Mouse (Mus musculus) kidney, postnatal 36 days (tissue): ENCODE data around the gene Dock2.
"Not testable (repeated sequence)": the region's sequence is repeated elsewhere in the genome, so short reads cannot be mapped to it uniquely, and the experiment has no call there.

Experiments used
- DNase-seq, 2 experiments: peaks; one replicate each; pipeline ENCODE4 v3.0.0; 2021 to 2022; ENCODE audit warnings: mixed read lengths in 2 of 2

Dock2 gene

GRCm38 (mm10) chr11:34276363-34277046, 507.2 kb downstream of the Dock2 start:
- no peak for DNase-seq

GRCm38 (mm10) chr11:34275941-34276340, 507.8 kb downstream of the Dock2 start:
- DNase-seq = peak in 1 of 2 experiments; percentile 8

DNA sequence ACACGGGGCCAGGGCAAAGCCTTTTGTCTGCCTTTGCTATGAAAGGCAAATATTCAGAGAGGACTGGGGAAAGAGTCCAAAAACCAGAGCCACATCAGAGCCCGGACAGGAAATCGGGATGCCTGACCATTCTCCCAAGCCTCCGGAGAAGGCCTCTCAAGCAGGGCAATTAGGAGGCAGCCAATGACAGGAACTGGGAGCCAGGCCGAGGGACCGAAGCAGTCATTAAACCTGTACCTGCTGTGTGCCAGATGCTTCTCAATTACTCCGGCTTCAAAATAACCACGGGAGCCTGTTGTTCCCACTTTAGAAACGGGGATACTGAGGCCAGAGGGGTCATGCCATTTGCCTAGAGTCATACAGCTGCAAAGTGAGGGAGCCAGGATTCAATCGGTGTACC, 511.7 kb downstream of the Dock2 start:
- DNase-seq = no peak

DNA sequence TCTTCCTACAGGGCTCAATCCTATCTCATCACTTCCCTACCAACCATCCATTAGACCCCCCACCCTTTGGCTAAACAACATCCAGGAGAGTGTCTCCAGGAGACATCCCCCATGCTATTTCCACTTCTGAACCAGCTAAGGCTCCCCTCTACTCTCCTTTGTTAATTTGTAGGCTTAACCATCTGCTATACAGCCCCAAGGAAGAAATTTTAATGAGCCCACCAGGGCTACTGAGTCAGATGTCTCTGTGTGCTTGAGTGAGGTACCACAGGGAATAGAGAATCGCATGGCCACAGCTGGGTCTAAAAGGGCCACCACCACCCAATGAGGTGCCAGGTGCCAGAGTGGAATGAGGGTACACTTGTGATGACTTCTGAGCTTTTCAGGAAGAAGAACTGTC, 519.6 kb downstream of the Dock2 start:
- no peak for DNase-seq

GRCm38 (mm10) chr11:34258849-34259469, 524.7 kb downstream of the Dock2 start:
- DNase-seq = no peak

GRCm38 (mm10) chr11:34257548-34258189, 526.0 kb downstream of the Dock2 start:
- DNase-seq = no peak

GRCm38 (mm10) chr11:34242979-34243378, 540.7 kb downstream of the Dock2 start:
- no peak for DNase-seq

DNA sequence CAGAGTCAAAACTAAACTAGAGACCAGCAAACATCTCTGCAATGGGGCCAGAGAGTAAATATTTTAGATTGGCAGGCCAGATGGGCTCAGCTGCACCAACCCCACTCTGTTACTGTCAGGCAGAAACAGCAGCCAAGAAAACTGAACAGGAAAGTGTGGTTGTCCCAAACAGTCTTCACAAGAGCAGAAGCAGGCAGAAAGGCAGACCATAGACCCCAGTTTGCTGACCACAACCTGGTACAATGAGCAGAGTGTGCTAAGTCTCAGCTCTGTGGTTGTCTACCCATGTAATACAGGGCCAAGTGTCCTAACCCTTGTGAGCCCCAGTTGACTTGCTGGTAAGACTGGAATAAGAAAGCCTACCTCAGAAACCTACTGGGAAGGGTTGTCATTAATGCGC, 543.4 kb downstream of the Dock2 start:
- no peak for DNase-seq

- no peak for DNase-seq
Measured at GRCm38 (mm10) chr11:34239691-34240090, 544.0 kb downstream of the Dock2 start.

GRCm38 (mm10) chr11:34236885-34237284, 546.8 kb downstream of the Dock2 start:
- DNase-seq = no peak

DNA sequence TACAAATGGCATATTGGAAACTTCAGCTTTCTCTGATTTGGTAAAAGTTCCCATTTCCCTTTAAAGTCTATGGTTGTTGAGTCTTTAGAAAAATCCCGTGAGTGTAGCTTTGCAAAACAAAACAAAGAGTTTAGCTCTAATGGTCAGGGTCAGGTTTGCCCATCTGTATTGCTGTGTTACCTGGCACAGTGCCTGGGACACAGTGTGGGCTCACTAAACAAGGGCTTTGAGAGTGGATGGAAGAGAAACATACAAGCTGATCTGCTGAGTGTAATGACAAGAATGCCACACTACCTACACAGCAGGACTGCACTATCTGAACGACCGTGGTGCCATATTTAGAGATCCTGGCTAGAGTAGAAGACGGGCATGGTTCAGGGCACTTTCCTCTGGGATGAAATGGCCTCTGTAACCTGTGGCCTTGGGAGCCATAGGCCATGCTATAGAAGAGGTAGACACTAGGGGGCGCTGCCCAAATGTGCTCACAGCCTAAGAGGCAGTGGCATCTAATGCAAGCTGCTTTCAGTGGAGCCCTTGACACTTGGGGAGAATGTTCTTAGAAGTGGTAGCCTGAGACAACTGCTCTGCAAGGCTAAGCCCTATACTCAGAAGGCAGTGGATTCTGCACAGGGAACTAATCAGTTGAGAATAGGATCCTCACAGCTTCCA, 547.5 kb downstream of the Dock2 start:
- DNase-seq = peak in 1 of 2 experiments; percentile 53

GRCm38 (mm10) chr11:34228758-34229364, 554.8 kb downstream of the Dock2 start:
- DNase-seq = peak; percentile 42 to 78

- no peak for DNase-seq
Measured at GRCm38 (mm10) chr11:34227180-34227579, 556.5 kb downstream of the Dock2 start.

DNA sequence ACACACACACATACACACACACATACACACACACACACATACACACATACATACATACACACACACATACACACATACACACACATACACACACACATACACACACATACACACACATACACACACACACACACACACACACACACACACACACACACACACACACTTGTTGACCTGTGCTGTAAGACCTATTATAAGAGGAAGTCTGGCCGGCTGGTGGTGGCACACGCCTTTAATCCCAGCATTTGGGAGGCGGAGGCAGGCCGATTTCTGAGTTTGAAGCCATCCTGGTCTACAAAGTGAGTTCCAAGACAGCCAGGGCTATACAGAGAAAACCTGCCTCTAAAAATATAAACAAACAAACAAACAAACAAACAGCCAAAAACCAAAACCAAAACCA, 563.1 kb downstream of the Dock2 start:
- not testable (repeated sequence) for DNase-seq

DNA sequence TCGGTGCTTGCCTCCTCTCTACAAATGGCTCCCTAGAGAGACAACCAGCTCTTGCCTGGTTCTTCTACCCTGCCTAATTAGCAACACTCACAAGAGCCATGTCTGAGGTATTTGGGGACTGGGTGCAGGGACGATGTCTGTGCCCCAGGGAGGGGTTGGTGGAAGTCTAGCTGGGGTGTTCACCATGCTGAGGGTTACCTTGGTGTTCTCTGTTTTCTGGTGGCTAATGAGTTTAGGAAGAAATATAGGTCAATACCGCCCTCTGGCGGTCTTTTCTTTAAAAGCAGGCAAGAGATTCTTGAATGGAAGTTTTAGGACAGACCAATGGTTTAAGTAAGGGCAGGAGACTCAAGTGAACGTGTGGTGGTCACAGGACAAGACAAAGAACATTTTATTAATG, 570.8 kb downstream of the Dock2 start:
- peak; percentile 50 to 76 for DNase-seq

DNA sequence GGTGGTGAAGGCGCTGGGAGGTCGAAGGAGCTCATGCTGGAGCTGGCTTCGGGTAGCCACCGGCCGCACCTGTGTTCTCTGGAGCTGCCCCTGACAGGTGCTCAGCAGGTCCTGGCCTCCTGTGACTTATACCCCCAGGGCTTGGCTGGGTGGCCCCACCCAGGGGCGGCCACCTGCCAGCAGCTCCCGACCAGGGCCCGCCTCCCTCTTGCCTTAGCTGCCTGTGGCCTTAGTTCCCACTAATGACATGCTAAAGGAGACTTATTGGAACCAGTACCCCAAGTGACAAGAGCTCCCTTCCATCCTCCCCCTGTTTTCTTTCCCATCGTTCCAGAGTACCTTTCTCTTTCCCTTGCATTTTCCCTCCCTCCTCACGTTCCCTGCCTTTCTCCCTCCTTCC, 575.7 kb downstream of the Dock2 start, which contains the start of gene Foxi1:
TSS of gene Foxi1 (minus strand) at position 101 of the 400 bp plus-strand sequence.
- peak; percentile 9 to 22 for DNase-seq

- DNase-seq = no peak
Measured at GRCm38 (mm10) chr11:34202769-34203168, 580.9 kb downstream of the Dock2 start.

- DNase-seq = no peak
Measured at GRCm38 (mm10) chr11:34195142-34195541, 588.5 kb downstream of the Dock2 start.

- no peak for DNase-seq
Measured at GRCm38 (mm10) chr11:34194158-34194941, 589.3 kb downstream of the Dock2 start.

DNA sequence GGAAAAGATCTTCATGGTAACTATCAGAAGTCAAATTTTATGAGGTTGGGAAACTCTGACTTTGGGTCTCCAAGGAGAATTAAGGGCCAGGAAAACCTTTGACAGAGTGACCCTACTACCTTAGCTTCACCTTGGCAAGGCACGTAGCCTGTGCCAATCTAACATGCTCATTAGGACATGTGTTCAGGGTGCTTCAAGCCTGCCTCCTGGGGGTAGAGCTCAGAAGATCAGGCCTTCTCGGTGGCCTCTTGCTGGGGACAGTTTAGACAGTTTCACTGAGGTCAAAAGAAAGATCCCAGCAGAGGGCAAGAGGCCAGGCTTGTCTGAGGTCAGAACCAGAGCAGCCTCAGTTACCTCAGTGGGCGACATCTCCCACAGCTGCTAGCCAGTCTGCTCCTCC, 590.0 kb downstream of the Dock2 start:
- no peak for DNase-seq

- DNase-seq = peak; percentile 36 to 72
Measured at GRCm38 (mm10) chr11:34184266-34184665, 599.4 kb downstream of the Dock2 start.
